Mouse (Mus musculus): ENCODE results near the gene Tpcn1. TPM values are rescaled to one million over a fixed set of nuclear protein-coding genes. Genes with fewer than 3 reads are reported as not detected.
A peak's percentile ranks its signal among the peaks of the same experiment; 100 is the strongest.

Gene Tpcn1
- polyA plus RNA-seq, 1 experiment from 2014 or later, result 23.8 TPM

- no peak overlapping the region for H3K4me3 ChIP-seq (replicated peaks; ENCODE audit: low read length)
- no peak overlapping the region for H3K9ac ChIP-seq (ENCODE audit: low read length)
- H3K4me2 ChIP-seq (ENCODE audit: low read depth, low read length), result no peak overlapping the region
- H3K9me3 ChIP-seq (replicated peaks; ENCODE audit: control insufficient read depth, low read length), result no peaks in the 10 kb centered on the region
- no peak for ATAC-seq (ENCODE audit: insufficient read depth, low FRiP score)
- H3K27ac ChIP-seq (ENCODE audit: low read length), result 0 out of 2 replicates have a peak overlapping the region, but pooled peaks have one; percentile 57
- H3K4me1 ChIP-seq (ENCODE audit: control insufficient read depth, insufficient read depth, low read length), result peaks cover 11% of the 10 kb centered on the region; the same call in 1 of the 2 replicates
- no peaks in the 10 kb centered on the region for H3K27me3 ChIP-seq (ENCODE audit: control insufficient read depth, insufficient read depth, low read length)
- H3K36me3 ChIP-seq (ENCODE audit: control insufficient read depth, insufficient read depth, low read length), result peaks cover 9% of the 10 kb centered on the region
- 81% methylated on average over 13 of the region's 13 CpGs for WGBS
Observed at GRCm38 (mm10) chr5:120536046-120536445, 52.4 kb downstream of the Tpcn1 start.

GRCm38 (mm10) chr5:120534686-120535075 is 53.8 kb downstream of the Tpcn1 start:
- Histone ChIP-seq H3K4me2 (ENCODE audit: low read depth, low read length) (no peak overlapping the region), H3K9ac (ENCODE audit: low read length) (peak overlapping the region; percentile 48; the same call in 1 of the 2 replicates), H3K27me3 (ENCODE audit: control insufficient read depth, insufficient read depth, low read length) (no peaks in the 10 kb centered on the region), H3K36me3 (ENCODE audit: control insufficient read depth, insufficient read depth, low read length) (peaks cover 8% of the 10 kb centered on the region), H3K27ac (ENCODE audit: low read length) (0 out of 2 replicates have a peak overlapping the region, but pooled peaks have one; percentile 16), H3K4me3 (replicated peaks; ENCODE audit: low read length) (no peak overlapping the region), H3K9me3 (replicated peaks; ENCODE audit: control insufficient read depth, low read length) (no peaks in the 10 kb centered on the region), H3K4me1 (ENCODE audit: control insufficient read depth, insufficient read depth, low read length) (peaks cover 11% of the 10 kb centered on the region; the same call in 1 of the 2 replicates)
- ATAC-seq (ENCODE audit: insufficient read depth, low FRiP score), result peak; percentile 42
- WGBS, result 69% methylated on average over 2 of the region's 2 CpGs

GRCm38 (mm10) chr5:120534071-120534685 is 54.3 kb downstream of the Tpcn1 start:
- 74% methylated on average over 15 of the region's 15 CpGs for WGBS
- H3K9me3 ChIP-seq (replicated peaks; ENCODE audit: control insufficient read depth, low read length), result no peaks in the 10 kb centered on the region
- H3K4me3 ChIP-seq (replicated peaks; ENCODE audit: low read length), result no peak overlapping the region
- 0 out of 2 replicates have a peak overlapping the region, but pooled peaks have one; percentile 16 for H3K27ac ChIP-seq (ENCODE audit: low read length)
- H3K9ac ChIP-seq (ENCODE audit: low read length), result peak overlapping the region; percentile 48; the same call in 1 of the 2 replicates
- no peak overlapping the region for H3K4me2 ChIP-seq (ENCODE audit: low read depth, low read length)
- H3K4me1 ChIP-seq (ENCODE audit: control insufficient read depth, insufficient read depth, low read length), result peaks cover 11% of the 10 kb centered on the region; the same call in 1 of the 2 replicates
- ATAC-seq (ENCODE audit: insufficient read depth, low FRiP score), result peak; percentile 12; the same call in 1 of the 2 replicates
- no peaks in the 10 kb centered on the region for H3K27me3 ChIP-seq (ENCODE audit: control insufficient read depth, insufficient read depth, low read length)
- H3K36me3 ChIP-seq (ENCODE audit: control insufficient read depth, insufficient read depth, low read length), result peaks cover 3% of the 10 kb centered on the region; the same call in 1 of the 2 replicates

GRCm38 (mm10) chr5:120531631-120532030 is 56.8 kb downstream of the Tpcn1 start:
- WGBS, result 74% methylated on average over 8 of the region's 8 CpGs
- H3K9me3 ChIP-seq (replicated peaks; ENCODE audit: control insufficient read depth, low read length), result no peaks in the 10 kb centered on the region
- peaks cover 11% of the 10 kb centered on the region; the same call in 1 of the 2 replicates for H3K4me1 ChIP-seq (ENCODE audit: control insufficient read depth, insufficient read depth, low read length)
- no peak overlapping the region for H3K9ac ChIP-seq (ENCODE audit: low read length)
- H3K27ac ChIP-seq (ENCODE audit: low read length), result no peak overlapping the region
- no peaks in the 10 kb centered on the region for H3K27me3 ChIP-seq (ENCODE audit: control insufficient read depth, insufficient read depth, low read length)
- 0 out of 2 replicates have a peak, but pooled peaks cover 3% of the 10 kb centered on the region for H3K36me3 ChIP-seq (ENCODE audit: control insufficient read depth, insufficient read depth, low read length)
- no peak for ATAC-seq (ENCODE audit: insufficient read depth, low FRiP score)
- H3K4me2 ChIP-seq (ENCODE audit: low read depth, low read length), result no peak overlapping the region
- H3K4me3 ChIP-seq (replicated peaks; ENCODE audit: low read length), result no peak overlapping the region

GRCm38 (mm10) chr5:120527296-120527964 is 61.0 kb downstream of the Tpcn1 start:
- Histone ChIP-seq H3K4me1 (ENCODE audit: control insufficient read depth, insufficient read depth, low read length) (no peaks in the 10 kb centered on the region), H3K36me3 (ENCODE audit: control insufficient read depth, insufficient read depth, low read length) (0 out of 2 replicates have a peak, but pooled peaks cover 4% of the 10 kb centered on the region), H3K4me2 (ENCODE audit: low read depth, low read length) (no peak overlapping the region), H3K9me3 (replicated peaks; ENCODE audit: control insufficient read depth, low read length) (no peaks in the 10 kb centered on the region), H3K27ac (ENCODE audit: low read length) (no peak overlapping the region), H3K9ac (ENCODE audit: low read length) (no peak overlapping the region), H3K27me3 (ENCODE audit: control insufficient read depth, insufficient read depth, low read length) (no peaks in the 10 kb centered on the region), H3K4me3 (replicated peaks; ENCODE audit: low read length) (no peak overlapping the region)
- 85% methylated on average over 17 of the region's 20 CpGs for WGBS
- no peak for ATAC-seq (ENCODE audit: insufficient read depth, low FRiP score)

GRCm38 (mm10) chr5:120526311-120526710 is 62.2 kb downstream of the Tpcn1 start:
- Histone ChIP-seq H3K9ac (ENCODE audit: low read length) (no peak overlapping the region; the same call in 1 of the 2 replicates), H3K4me2 (ENCODE audit: low read depth, low read length) (no peak overlapping the region), H3K4me3 (replicated peaks; ENCODE audit: low read length) (no peak overlapping the region), H3K27me3 (ENCODE audit: control insufficient read depth, insufficient read depth, low read length) (no peaks in the 10 kb centered on the region), H3K9me3 (replicated peaks; ENCODE audit: control insufficient read depth, low read length) (no peaks in the 10 kb centered on the region), H3K36me3 (ENCODE audit: control insufficient read depth, insufficient read depth, low read length) (0 out of 2 replicates have a peak, but pooled peaks cover 6% of the 10 kb centered on the region), H3K27ac (ENCODE audit: low read length) (no peak overlapping the region), H3K4me1 (ENCODE audit: control insufficient read depth, insufficient read depth, low read length) (no peaks in the 10 kb centered on the region)
- no peak for ATAC-seq (ENCODE audit: insufficient read depth, low FRiP score)
- 54% methylated on average over 11 of the region's 11 CpGs for WGBS

- 29% methylated on average over 5 of the region's 5 CpGs for WGBS
- no peak overlapping the region for H3K9ac ChIP-seq (ENCODE audit: low read length)
- no peak overlapping the region for H3K4me3 ChIP-seq (replicated peaks; ENCODE audit: low read length)
- ATAC-seq (ENCODE audit: insufficient read depth, low FRiP score), result peak; percentile 47; the same call in 1 of the 2 replicates
- H3K27me3 ChIP-seq (ENCODE audit: control insufficient read depth, insufficient read depth, low read length), result no peaks in the 10 kb centered on the region
- 0 out of 2 replicates have a peak, but pooled peaks cover 6% of the 10 kb centered on the region for H3K36me3 ChIP-seq (ENCODE audit: control insufficient read depth, insufficient read depth, low read length)
- H3K4me1 ChIP-seq (ENCODE audit: control insufficient read depth, insufficient read depth, low read length), result no peaks in the 10 kb centered on the region
- H3K9me3 ChIP-seq (replicated peaks; ENCODE audit: control insufficient read depth, low read length), result no peaks in the 10 kb centered on the region
- H3K4me2 ChIP-seq (ENCODE audit: low read depth, low read length), result no peak overlapping the region
- H3K27ac ChIP-seq (ENCODE audit: low read length), result no peak overlapping the region
Observed at GRCm38 (mm10) chr5:120525737-120526136, 62.7 kb downstream of the Tpcn1 start.

- no peak overlapping the region for H3K9ac ChIP-seq (ENCODE audit: low read length)
- no peaks in the 10 kb centered on the region for H3K4me1 ChIP-seq (ENCODE audit: control insufficient read depth, insufficient read depth, low read length)
- 94% methylated on average over 2 of the region's 2 CpGs for WGBS
- no peak overlapping the region for H3K27ac ChIP-seq (ENCODE audit: low read length)
- H3K9me3 ChIP-seq (replicated peaks; ENCODE audit: control insufficient read depth, low read length), result no peaks in the 10 kb centered on the region
- no peaks in the 10 kb centered on the region for H3K27me3 ChIP-seq (ENCODE audit: control insufficient read depth, insufficient read depth, low read length)
- 0 out of 2 replicates have a peak, but pooled peaks cover 6% of the 10 kb centered on the region for H3K36me3 ChIP-seq (ENCODE audit: control insufficient read depth, insufficient read depth, low read length)
- H3K4me2 ChIP-seq (ENCODE audit: low read depth, low read length), result no peak overlapping the region
- no peak for ATAC-seq (ENCODE audit: insufficient read depth, low FRiP score)
- H3K4me3 ChIP-seq (replicated peaks; ENCODE audit: low read length), result no peak overlapping the region
Observed at GRCm38 (mm10) chr5:120524736-120525135, 63.7 kb downstream of the Tpcn1 start.

- 78% methylated on average over 3 of the region's 3 CpGs for WGBS
- no peak overlapping the region for H3K27ac ChIP-seq (ENCODE audit: low read length)
- no peak for ATAC-seq (ENCODE audit: insufficient read depth, low FRiP score)
- no peaks in the 10 kb centered on the region for H3K27me3 ChIP-seq (ENCODE audit: control insufficient read depth, insufficient read depth, low read length)
- no peak overlapping the region for H3K9ac ChIP-seq (ENCODE audit: low read length)
- 0 out of 2 replicates have a peak, but pooled peaks cover 3% of the 10 kb centered on the region for H3K36me3 ChIP-seq (ENCODE audit: control insufficient read depth, insufficient read depth, low read length)
- H3K4me2 ChIP-seq (ENCODE audit: low read depth, low read length), result no peak overlapping the region
- no peak overlapping the region for H3K4me3 ChIP-seq (replicated peaks; ENCODE audit: low read length)
- 0 out of 2 replicates have a peak, but pooled peaks cover 3% of the 10 kb centered on the region for H3K4me1 ChIP-seq (ENCODE audit: control insufficient read depth, insufficient read depth, low read length)
- H3K9me3 ChIP-seq (replicated peaks; ENCODE audit: control insufficient read depth, low read length), result no peaks in the 10 kb centered on the region
Observed at GRCm38 (mm10) chr5:120522649-120523048, 65.8 kb downstream of the Tpcn1 start.
